Mouse (Mus musculus) c-Kit-negative CD71-positive TER-119-positive erythroid progenitor cells, embryonic 14.5 days (primary cell): ENCODE data around the gene Tmem114.

ENCODE experiments used
- DNase-seq: peaks from one replicate; pipeline ENCODE4 v3.0.0-alpha.2; 2013; ENCODE audit warnings: low read depth, low spot score

Gene Tmem114

GRCm38 (mm10) chr16:8424971-8425330 is at the start of gene Tmem114:
TSS of gene Tmem114 (minus strand) at chr16:8425136.
- DNase-seq = no peak

GRCm38 (mm10) chr16:8470603-8471481 is 45.9 kb upstream of the Tmem114 start, which contains the start of gene Mettl22:
TSS of gene Mettl22 (plus strand) at chr16:8470788.
- DNase-seq = peak; percentile 77

GRCm38 (mm10) chr16:8470132-8470531 is 45.2 kb upstream of the Tmem114 start:
- no peak for DNase-seq

- DNase-seq = peak; percentile 44
Measured at GRCm38 (mm10) chr16:8459098-8459497, 34.2 kb upstream of the Tmem114 start.

GRCm38 (mm10) chr16:8458391-8458790 is 33.5 kb upstream of the Tmem114 start:
- DNase-seq = no peak

- no peak for DNase-seq
Measured at GRCm38 (mm10) chr16:8455221-8455620, 30.3 kb upstream of the Tmem114 start.

- DNase-seq = no peak
Measured at GRCm38 (mm10) chr16:8453301-8453700, 28.4 kb upstream of the Tmem114 start.

- no peak for DNase-seq
Measured at GRCm38 (mm10) chr16:8446256-8446655, 21.3 kb upstream of the Tmem114 start.

- no peak for DNase-seq
Measured at GRCm38 (mm10) chr16:8444911-8445310, 20.0 kb upstream of the Tmem114 start.

- no peak for DNase-seq
Measured at GRCm38 (mm10) chr16:8432616-8433015, 7.7 kb upstream of the Tmem114 start.

- no peak for DNase-seq
Measured at GRCm38 (mm10) chr16:8429531-8429930, 4.6 kb upstream of the Tmem114 start.

- DNase-seq = no peak
Measured at GRCm38 (mm10) chr16:8425736-8426135, 800 bp upstream of the Tmem114 start.

GRCm38 (mm10) chr16:8424161-8424970 is 570 bp downstream of the Tmem114 start:
- no peak for DNase-seq

- DNase-seq = no peak
Measured at GRCm38 (mm10) chr16:8423626-8424114, 1.3 kb downstream of the Tmem114 start.

GRCm38 (mm10) chr16:8420842-8421241 is 4.1 kb downstream of the Tmem114 start:
- DNase-seq = no peak

- DNase-seq = no peak
Measured at GRCm38 (mm10) chr16:8420381-8420780, 4.6 kb downstream of the Tmem114 start.

GRCm38 (mm10) chr16:8419666-8420065 is 5.3 kb downstream of the Tmem114 start:
- no peak for DNase-seq

GRCm38 (mm10) chr16:8418126-8418525 is 6.8 kb downstream of the Tmem114 start:
- DNase-seq = no peak

- DNase-seq = no peak
Measured at GRCm38 (mm10) chr16:8417011-8417720, 7.8 kb downstream of the Tmem114 start.

GRCm38 (mm10) chr16:8415996-8416395 is 8.9 kb downstream of the Tmem114 start:
- no peak for DNase-seq

- no peak for DNase-seq
Measured at GRCm38 (mm10) chr16:8413441-8413840, 11.5 kb downstream of the Tmem114 start.

- peak; percentile 64 for DNase-seq
Measured at GRCm38 (mm10) chr16:8412213-8412612, 12.7 kb downstream of the Tmem114 start.
